Mouse (Mus musculus) layer of hippocampus, postnatal 14 days (tissue): Measurements from ENCODE around the gene Ndrg2. TPM values are rescaled to one million over a fixed set of nuclear protein-coding genes. Genes with fewer than 3 reads are reported as not detected.

Source experiments
- DNase-seq, 2 experiments: peaks; one replicate each; pipeline ENCODE4 v3.0.0; 2021 to 2022; ENCODE audit warnings: low spot score in 2 of 2, mixed read lengths in 1 of 2
- total RNA-seq, 2 experiments: library from RNA; stranded (reverse); gene quantifications; 2 replicates each; pipeline ENCODE4 v1.2.3; 2021

Ndrg2 gene
- total RNA-seq, 2 experiments from 2014 or later = 696 to 763 TPM

DNA sequence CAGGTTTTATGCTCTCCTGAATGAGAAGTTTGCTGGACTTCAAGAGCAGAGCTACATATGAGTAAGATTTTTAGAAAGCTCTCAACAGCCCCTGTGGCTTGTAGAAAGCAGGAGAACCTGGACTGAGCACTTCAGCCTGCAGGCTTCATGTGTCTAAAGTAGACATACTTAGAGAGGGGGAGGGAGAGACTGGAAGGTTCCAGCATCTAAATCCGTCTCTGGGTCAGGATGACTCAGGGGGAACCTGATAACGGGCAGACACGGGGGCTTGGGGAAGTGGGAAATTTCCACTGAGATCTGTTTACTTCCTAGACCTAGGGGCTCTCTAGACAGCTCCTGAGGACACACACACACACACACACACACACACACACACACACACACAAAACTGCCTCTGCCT, 1.1 kb upstream of the Ndrg2 start:
- no peak for DNase-seq

DNA sequence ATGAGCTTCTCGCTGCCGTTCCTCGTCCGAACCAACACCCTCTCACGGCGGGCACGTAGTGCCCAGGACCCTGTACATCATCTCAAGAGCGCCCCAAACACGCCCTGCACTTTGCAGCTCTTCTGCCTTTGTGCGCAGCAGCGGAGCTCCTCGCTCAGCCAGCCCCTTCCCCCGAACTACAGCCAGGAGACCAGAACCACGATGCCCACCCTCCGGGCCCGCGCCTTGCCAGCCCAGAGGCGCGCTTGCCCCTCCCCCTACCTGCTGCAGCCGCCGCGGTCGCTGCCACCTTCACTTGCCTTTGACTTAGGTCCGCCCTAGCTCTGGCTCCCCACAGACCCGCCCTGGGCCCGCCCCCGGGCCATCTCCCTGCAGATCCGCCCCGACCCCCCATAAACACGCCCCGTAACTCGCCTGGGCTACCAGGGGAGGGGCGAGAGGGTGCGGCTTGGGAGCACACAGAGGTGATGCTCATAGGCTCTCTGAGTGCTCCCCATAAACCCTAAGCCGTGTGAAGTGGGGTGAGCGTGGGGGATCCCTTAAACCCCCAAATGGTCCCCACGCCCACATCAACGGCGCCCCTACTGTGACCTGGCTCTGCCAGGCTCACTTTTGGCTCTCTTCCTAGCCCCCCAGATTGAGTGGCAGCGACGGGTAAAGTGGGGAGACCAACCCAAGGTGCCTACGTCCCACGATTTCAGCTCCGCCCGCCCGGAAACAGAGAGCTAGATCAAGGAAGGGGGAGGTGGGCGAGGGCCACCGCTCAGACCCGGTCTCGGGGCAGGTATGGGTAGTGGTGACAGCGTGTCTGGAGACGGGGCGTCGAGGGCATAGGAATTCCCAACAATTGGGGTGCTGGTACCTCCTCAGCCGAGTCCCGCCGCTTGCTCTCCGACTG, 647 bp downstream of the Ndrg2 start:
- peak; percentile 49 to 76 for DNase-seq

DNA sequence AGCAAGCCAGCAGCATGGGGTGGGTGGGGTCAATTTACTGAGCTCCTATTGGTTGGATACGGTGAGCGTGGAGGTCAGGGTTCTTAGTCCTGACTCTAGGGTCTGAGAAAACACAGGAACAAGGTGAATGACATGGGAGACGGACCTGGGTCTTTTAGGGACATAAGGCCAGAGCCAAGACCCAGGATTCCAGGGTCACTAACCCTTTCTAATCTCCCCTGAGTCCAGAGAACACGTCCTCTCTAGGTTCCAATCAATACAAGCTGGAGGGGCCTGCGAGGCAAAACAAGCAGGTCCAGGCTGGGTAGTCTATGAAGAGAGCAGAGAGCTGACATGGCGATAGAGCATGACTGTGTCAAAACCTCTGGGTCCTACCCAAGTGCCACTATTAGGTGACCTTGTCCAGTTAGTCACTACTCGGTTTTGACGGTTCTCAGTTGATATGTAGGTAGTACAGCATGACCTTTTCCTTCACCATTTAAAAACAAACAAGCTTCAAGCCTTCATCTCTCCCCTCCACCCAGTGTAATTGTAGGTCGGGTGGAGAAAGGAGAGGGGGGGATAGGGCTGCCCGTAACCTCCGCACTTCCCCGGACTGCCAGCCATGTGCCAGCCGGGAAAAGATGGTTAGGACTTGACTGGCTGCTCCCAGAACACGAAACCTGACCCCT, 1.4 kb downstream of the Ndrg2 start:
- DNase-seq = no peak

DNA sequence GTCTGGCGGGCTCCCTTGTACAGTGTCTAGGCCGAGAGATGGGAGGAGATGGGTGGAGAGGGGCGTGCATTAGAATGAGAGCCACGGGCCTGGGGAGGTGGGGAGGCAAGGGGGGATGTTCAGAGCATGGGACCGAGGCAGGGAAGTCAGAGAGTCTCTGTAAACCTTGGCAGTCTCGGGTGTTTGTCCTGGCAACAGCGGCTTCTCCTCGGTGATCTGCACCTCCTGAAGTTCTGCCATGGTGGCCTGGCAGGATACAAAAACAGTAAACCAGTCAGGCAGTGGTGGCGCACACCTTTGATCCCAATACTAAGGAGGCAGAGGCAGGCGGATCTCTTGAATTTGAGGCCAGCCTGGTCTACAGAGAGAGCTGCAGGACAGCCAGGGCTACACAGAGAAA, 2.7 kb downstream of the Ndrg2 start:
- no peak for DNase-seq

DNA sequence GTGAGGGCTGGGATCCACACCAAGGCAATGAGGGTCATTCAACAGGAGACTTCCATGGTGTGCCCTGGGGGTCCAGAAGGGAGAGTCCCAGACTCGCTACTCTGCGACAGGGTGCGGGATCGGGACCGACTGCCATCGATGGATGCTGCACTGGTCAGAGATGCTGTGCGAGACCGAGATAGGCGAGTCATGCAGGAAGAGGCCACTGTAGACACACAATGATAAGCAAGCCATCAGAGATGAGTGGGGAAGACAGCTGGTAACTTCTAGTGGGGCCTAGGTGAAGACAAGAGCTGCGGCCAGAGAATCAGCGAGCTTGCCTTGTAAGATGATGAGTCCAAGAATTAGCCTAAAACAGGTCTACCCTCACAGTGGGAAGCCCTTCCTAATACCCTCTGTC, 7.9 kb downstream of the Ndrg2 start:
- DNase-seq = no peak

DNA sequence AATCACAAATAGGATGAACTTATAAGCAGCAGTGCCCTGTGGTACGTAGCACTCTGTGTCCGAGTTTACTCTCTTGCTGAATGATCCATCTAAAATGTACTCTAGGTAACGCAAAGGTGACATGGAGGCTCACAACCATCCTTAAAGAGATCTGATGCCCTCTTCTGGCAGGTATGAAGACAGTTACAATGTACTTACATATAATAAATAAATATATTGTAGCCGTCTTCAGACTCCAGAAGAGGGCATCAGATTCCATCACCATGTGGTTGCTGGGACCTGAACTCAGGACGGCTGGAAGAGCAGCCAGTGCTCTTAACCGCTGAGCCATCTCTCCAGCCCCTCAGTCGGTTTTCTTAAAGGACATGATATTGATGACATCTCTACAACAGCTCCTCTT, 9.3 kb downstream of the Ndrg2 start:
- no peak for DNase-seq

DNA sequence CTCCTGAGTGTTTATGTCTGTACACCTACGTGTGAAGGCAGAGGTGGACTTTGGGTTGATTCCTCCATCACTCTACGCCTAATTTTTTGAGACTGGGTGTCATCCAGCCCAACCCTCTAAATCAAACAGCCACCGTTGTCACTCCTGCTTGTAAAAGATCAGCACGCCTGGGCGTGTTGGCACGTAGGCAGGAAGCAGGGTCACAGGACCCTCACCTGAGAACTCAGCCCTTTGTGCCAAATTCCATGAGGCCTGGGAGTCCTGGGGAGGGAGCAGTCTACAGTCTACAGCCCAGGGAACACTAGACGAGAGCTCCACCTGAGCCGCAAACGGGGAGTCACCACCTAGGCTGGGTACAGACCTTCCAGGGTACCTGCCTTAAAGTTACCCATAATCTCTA, 10.2 kb downstream of the Ndrg2 start:
- DNase-seq = no peak

DNA sequence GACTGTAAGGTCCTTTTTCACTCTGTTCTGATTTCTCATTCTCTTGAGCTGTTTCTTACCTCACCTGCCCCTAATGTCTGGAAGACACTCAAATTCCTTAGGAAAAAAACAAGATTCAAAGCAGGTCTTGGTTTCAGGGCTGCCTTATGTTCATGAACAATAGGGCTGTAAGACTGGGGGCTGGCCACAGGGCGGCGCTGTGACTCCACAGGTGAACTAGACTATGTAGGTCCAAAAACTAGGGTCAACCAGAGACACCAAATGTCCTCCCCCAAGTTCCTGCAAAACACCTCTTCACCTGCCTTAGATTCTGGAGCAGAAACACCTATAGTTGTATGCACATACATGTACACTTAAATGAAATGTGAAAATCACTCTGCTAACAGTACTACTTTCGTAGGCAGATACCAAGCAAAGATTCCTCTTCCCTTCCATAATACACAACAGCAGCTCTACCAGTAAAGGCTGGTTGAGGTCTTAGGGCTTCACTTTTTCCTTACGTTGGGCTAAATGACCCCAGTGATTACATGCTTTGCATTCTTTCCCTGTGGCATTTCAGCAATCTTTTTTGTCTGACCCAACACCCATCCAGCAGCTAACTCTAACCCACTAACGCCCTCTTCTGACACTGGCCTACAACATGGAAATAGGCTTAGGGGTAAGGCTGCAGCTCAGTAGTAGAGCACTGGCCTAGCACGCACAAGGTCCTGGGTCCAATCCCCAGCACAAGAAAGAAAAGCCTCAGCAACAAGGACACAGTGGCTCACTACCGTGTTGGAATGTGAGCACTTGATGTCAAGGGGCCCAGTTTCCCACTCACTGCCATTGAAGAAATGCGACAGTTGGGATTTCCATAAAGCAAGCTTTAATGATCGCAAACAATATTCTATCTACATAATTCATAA, 10.9 kb downstream of the Ndrg2 start:
- peak; percentile 61 to 78 for DNase-seq

DNA sequence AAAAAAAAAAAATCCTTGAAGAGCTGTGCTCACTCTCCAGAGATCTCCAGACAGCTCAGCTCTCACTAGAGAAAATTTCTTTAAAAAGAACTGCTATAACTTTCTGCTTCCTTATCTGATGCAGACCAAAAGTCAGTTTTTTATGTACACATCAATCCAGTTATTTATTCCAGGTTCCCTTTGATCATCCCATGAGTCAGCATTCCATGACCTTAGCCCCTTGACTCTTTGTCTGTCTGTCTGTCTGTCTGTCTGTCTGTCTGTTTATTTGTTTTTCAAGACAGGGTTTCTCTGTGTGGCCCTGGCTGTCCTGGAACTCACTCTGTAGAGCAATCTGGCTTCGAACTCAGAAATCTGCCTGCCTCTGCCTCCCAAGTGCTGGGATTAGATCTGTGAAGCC, 14.6 kb downstream of the Ndrg2 start:
- no peak for DNase-seq

DNA sequence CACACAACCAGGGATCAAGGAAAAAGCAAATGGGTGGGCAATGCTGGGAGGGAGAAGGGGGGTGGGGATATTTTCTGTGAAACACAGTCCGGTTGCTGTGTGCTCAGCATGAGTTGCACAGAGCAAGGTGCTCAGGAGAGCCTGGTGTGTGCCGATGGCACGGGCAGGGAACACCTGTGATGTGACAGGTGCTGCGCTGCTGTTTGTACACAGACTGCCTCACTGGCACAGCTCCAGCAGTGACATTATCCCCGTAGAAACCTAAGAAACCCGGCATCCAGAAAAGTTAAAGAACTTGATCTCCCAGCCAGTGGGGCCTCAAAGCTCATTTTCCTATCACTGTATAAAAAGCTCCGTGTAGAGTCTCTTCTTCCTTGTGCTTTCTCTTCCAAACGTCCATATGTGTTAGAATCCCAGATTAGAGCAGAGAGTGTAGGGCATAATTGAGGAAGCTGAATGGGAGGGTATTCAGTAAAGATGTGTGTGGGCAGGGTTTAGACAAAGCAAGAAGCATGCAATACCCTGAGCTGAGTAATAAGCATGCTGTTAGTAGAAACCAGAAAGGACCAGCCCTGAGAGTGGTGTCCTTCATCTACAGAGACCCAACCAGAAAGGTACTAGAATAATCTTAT, 17.3 kb downstream of the Ndrg2 start:
- no peak for DNase-seq

DNA sequence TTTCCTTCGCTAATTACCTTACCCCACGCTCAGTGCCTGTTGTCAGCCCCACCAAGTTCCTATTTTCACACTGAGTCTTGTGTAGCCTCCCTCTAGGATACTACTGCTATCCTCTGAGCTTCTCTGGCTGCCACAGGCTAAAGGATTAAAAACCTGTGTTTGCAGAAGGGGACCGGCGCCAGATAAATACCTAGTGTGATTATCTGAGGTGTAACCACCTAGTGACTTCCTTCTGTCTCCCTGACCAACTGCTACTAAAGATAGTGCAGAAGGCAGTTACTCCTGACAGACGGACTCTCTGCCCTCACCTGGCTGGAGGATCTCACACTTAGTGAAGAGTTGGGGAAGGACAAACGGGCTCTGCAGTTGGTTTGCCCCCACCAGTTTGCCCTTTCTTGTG, 17.9 kb downstream of the Ndrg2 start:
- DNase-seq = no peak

DNA sequence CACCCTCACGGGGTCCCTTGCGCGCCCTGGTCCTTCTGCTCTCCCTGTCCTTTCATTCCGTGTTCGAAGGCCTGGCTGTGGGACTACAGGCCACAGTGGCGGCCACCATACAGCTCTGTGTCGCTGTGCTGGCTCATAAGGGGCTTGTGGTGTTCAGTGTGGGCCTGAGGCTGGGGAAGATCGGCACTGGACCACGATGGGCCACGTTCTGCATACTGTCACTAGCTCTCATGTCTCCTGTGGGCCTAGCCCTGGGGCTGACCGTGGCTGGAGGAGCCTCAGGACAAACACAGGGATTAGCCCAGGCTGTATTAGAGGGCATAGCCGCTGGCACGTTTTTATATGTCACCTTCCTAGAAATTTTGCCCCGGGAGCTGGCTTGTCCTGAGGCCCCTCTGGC, 18.9 kb downstream of the Ndrg2 start:
- DNase-seq = no peak

DNA sequence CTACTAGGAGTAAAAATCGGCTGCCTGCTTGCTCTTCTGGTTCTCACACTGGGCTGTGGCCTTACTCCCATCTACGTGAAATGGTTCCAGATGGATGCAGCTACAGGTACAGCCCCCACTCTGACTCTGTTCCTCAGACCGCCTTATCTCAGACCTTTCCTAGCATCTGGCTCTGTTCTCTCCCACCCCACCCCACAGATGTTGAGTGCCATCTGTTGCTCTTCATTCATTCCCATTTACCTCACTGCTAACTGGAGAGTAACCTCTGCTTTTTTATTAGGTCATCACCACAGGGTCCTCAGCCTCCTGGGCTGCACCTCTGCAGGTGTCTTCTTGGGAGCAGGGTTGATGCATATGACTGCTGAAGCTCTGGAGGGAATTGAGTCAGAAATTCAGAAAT, 20.1 kb downstream of the Ndrg2 start:
- no peak for DNase-seq

DNA sequence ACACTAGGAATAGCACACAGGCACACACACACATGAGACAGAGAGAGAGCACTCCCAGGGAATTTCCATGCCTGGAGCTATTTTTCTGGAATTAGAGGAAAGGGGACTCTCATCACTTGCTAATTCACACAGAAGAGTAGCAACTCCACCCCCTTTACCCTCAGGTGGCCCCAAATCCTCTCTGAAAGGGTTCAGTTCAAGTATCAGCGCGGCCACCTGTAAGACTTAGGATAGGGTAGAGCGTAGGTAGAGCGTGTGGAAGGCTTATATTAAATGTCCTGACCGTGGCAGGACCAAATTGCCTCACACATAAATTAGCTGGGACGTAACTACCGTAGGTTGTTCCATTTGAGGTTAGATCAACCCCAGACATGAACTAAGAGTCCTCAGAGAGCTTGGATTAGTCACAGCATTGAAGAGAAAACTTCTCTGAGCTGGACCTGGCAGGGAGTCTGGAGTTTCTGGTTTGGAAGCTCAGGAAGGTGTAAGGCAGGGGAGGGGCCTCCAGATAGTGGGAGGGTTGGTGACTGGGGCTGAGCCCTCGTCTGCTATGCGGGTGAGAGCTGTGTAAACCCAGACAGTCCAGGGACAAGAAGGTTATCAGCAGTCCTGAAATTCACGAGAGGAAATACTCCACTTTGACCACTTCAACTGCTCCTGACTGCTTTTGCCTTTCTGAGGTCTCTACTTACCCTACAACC, 20.7 kb downstream of the Ndrg2 start:
- no peak for DNase-seq

DNA sequence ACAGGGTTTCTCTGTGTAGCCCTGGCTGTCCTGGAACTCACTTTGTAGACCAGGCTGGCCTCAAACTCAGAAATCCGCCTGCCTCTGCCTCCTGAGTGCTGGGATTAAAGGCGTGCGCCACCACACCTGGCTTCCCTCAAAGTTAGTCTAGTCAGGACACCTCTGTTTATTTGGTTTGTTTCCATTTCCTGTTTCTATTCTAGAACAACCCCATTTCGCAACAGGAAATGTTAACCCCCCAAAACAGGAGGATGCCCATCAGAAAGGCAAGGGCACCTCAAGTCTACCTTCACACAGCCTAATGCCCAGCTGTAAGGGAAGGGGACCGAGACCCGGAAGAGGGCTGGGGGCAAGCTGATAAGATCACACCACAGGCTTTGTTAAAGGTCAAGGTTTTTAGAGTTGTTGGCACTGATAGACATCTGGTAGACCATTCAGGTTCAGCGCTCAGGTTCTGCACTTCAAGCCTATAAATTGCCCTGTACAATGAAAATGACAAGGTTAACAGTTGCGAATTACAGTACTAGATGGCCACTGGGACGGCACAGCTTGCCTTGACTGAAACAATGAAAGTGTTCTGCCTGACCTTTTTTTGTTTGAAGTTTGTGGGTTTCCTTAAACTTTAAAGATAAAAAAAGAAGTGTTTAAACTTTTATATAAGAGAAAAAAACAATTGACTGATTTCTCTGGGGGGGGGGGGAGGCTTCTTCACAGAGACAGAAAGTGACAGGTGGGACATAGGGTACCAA, 21.6 kb downstream of the Ndrg2 start, which contains the start of gene Slc39a2:
Gene Slc39a2 (plus strand): TSS at position 699 of the 749 bp plus-strand sequence.
- DNase-seq = no peak

DNA sequence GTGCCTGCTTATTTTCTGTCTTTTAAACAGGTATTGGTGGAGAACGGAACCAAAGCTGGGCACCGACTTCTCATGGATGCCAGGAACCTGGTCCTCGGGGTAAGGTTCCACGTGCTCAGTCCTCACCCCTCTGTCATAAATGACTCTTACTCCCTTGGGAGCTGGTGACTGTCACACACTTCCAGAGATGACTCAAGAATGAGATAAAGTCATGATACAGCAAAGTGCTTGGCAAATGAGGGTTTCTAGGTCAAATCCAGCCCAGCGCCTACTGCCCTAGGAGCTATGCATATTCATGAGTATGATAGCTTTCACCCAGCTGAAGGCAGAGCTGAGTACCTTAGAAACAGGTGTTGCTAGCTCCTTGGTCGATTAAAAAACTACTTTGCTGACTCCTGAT, 24.1 kb downstream of the Ndrg2 start:
- DNase-seq = no peak

DNA sequence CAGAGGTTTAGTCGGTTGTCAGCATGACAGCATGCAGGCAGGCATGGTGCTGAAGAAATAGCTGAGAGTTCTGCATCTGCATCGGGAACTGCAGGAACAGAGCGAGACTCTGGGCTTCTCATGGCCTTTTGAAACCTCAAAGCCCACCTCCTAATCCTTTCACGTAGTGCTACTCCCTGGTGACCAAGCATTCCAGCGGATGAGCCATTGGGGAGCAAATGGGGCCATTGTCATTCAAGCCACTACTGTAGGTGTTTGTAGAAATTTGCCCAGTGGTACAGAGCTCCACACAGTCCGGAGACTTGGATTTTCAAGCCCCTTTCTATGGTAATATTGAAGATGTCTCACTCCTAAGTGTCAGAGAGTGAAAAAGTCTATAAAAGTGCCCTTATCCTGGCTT, 27.9 kb downstream of the Ndrg2 start:
- no peak for DNase-seq

DNA sequence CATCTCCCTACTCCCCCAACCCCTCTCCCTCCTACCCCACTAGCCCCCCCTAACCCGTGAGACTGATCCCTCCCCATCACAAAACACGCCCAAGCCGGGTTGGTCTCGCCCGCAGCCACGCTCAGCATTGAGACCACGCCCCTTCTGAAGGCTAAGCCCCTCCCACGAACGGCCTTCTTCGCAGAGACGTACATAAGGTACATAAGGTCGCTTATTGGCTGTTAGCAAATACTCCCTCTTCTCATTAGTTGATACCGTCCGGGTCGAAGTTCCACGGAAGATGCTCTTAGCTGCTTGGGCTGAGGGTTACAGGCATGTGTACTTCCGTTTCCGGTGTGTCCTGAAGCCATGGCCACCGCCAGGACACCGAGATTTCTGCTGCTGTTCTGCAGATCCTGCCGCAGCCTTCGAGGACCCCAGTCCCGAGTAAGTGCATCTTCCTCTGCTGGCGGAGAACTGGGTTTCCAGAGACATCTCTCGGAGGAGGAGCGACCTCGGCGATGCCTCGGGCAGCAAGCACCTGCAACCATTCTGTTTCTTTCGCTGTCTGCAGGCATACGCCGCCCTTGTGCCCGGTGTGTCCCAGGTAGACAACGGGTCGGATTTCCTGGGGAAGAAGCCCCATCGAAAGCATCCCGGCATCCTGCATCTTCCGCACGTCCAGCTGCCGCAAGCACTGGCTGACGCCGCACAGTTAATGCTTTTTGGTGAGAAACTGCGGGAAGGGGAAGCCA, 29.2 kb downstream of the Ndrg2 start, which contains the start of gene Mettl17:
Gene Mettl17 (plus strand): TSS at position 245 of the 734 bp plus-strand sequence.
- peak; percentile 82 to 96 for DNase-seq

DNA sequence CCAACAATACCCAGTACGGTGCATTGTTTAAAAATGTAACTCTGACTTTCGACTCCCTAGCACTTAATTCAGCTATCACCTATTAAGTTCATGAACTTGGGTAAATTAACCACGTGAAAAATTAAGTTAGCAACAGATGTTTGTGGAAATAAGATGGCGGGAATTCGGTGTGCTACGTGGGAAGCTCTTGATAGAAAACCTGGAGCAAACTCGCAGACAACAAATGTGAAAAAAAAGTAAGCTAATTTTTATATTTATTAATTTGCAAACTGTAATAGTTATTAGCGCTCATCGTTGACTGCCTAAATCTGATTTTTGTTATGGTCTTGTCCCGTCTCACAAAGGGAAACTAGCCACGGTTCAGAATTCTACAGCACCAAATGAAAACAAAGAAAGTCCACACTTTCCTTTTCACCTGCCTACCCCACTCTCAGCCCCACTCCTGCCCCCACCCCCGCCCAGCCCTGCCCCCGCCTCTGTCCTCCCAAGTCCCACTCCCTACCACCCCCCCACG, 29.9 kb downstream of the Ndrg2 start:
- no peak for DNase-seq
